Mouse (Mus musculus): ENCODE measurements at regions not wholly inside any gene's neighbourhood (a gene's known extent, or its start where the extent isn't known, plus 50 kb on each side); places are given as distances from the start of the nearest gene placed in this dataset.

DNA sequence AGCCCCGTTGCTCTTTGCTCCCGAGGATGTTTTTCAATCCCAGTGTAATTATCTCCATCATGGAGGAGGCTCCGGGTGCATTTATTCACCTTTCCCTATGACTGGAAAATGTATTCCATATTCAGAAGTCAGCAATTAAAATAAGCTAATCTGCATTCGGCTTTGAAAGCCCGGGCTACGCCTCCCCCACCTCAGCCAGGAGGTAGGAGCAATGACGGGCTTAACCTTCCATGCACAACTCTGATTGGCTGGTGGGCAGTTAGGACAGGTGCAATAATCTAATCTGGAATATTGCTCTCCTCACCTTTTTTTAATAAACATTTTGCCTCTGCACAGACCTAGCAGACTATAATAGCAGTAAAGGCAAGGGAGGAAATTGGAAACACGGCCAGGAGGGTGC lies 629.3 kb downstream of the Lmo4 start:
- ATAC-seq: no peak
- no peak overlapping the region for H3K4me2 ChIP-seq (replicated peaks; ENCODE audit: low read depth, low read length)

DNA sequence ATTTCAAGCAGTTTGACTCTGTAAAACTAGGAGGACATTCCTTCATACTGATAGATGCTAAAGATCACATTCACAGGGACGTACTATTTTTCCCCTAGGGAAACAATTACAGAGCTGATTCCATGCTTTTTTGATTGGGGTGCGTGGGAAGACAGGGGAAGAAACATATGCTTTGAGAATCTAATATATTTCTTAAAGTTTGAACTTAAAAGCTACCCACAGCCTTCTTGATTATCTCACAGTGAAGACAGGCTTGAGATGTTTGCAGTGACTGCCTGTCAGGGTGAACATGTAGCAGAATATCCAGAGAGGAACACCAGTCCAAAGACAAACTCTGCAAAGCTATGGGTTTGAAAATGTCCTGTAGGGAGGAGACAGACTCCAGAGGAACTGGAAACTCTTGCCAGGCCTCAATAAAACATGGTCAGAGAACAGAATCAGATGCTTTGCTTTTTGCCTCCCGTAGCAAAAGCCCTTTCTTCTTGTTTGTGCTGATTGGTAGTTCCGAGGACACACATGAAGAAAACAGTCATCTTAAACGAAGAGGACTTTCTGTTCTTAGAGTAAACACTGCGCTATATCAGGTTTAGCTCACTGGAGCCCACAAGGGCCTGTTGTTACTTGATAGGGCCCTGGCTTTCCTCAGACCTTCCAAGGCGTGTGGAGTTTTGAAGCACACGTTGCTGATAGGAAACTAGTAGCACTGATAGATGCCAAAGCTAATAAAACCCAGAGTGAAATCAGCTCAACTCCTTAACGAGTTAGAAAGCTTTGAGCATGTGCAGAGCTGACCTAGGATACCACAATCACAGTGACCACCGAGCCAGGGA lies 630.8 kb downstream of the Lmo4 start:
- H3K4me2 ChIP-seq (replicated peaks; ENCODE audit: low read depth, low read length): no peak overlapping the region
- H3K4me3 ChIP-seq (ENCODE audit: low read depth, low read length): no peak overlapping the region
- H3K9me3 ChIP-seq (ENCODE audit: low read length): no peaks in the 10 kb centered on the region
- H3K36me3 ChIP-seq (ENCODE audit: insufficient read depth, low read length): no peaks in the 10 kb centered on the region
- TF ChIP-seq CTCF (IDR thresholded peaks at IDR 0.05): no peak
- 52% methylated on average over 10 of the region's 10 CpGs for WGBS
- ATAC-seq (no peak), DNase-seq (ENCODE audit: low spot score) (no peak)
- H3K9ac ChIP-seq (replicated peaks; ENCODE audit: low read depth): no peak overlapping the region
- no peaks in the 10 kb centered on the region for H3K27me3 ChIP-seq (replicated peaks; ENCODE audit: insufficient read depth, low read length)
- no peaks in the 10 kb centered on the region for H3K4me1 ChIP-seq (ENCODE audit: insufficient read depth, low read depth, low read length)
- no peak overlapping the region for H3K27ac ChIP-seq (ENCODE audit: low read length)

More for the DNA sequence above, 629.3 kb downstream of the Lmo4 start:
- no peak overlapping the region for H3K4me3 ChIP-seq (ENCODE audit: low read depth, low read length)
- WGBS: 95% methylated on average over 8 of the region's 8 CpGs
- H3K27ac ChIP-seq (ENCODE audit: low read length): no peak overlapping the region
- H3K9ac ChIP-seq (replicated peaks; ENCODE audit: low read depth): no peak overlapping the region
- H3K4me1 ChIP-seq (ENCODE audit: insufficient read depth, low read depth, low read length): no peaks in the 10 kb centered on the region
- H3K36me3 ChIP-seq (ENCODE audit: insufficient read depth, low read length): no peaks in the 10 kb centered on the region
- H3K9me3 ChIP-seq (ENCODE audit: low read length): no peaks in the 10 kb centered on the region
- DNase-seq (ENCODE audit: low spot score): no peak
- no peak for TF ChIP-seq CTCF (IDR thresholded peaks at IDR 0.05)
- TF ChIP-seq EP300 (IDR thresholded peaks at IDR 0.05): no peak
- H3K27me3 ChIP-seq (replicated peaks; ENCODE audit: insufficient read depth, low read length): no peaks in the 10 kb centered on the region

DNA sequence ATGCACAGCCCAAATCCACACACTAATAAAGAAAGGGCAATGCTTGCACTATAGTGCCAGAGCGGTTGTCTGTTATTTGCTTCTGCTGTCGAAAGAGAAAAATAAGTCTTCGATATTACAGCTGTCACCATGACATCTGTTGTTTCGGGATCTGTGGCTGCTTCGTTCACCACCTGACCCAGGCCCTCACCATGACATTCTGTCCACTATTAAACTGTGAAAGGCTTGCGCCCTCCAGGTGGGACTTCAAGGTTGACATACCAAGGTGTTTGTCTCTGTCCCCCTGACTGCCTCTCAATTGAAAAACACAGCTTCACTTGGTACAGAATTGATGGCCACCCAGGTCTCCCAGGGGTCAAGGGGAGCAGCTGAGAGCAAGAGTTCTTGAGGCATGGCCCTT lies 635.1 kb downstream of the Lmo4 start:
- H3K36me3 ChIP-seq (ENCODE audit: insufficient read depth, low read length): no peaks in the 10 kb centered on the region
- H3K4me3 ChIP-seq (ENCODE audit: low read depth, low read length): no peak overlapping the region
- WGBS: 62% methylated on average over 6 of the region's 6 CpGs
- no peaks in the 10 kb centered on the region for H3K9me3 ChIP-seq (ENCODE audit: low read length)
- DNase-seq (ENCODE audit: low spot score) (no peak), ATAC-seq (no peak)
- H3K9ac ChIP-seq (replicated peaks; ENCODE audit: low read depth): no peak overlapping the region
- no peak overlapping the region for H3K4me2 ChIP-seq (replicated peaks; ENCODE audit: low read depth, low read length)
- no peak overlapping the region for H3K27ac ChIP-seq (ENCODE audit: low read length)
- H3K4me1 ChIP-seq (ENCODE audit: insufficient read depth, low read depth, low read length): no peaks in the 10 kb centered on the region
- TF ChIP-seq CTCF (IDR thresholded peaks at IDR 0.05): no peak
- TF ChIP-seq EP300 (IDR thresholded peaks at IDR 0.05): no peak
- H3K27me3 ChIP-seq (replicated peaks; ENCODE audit: insufficient read depth, low read length): no peaks in the 10 kb centered on the region

DNA sequence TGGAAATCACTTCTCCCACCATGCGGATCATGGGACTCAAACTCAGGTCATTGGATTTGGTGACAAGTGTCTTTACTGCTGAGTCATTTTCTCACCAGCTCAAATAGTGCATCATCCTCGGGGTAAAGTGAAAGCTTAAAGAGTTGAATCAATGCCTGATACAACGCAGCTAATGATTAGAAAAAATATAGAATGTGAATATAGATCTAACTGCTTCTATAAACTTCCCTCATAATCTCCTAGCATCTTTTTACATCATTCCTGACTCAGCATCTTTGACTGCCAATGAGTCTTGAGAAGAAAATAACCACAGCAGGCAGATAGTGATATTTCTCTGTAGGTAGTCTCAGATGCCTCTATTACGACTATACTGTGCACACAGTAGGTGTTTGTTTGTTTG lies 640.0 kb downstream of the Lmo4 start:
- no peaks in the 10 kb centered on the region for H3K36me3 ChIP-seq (ENCODE audit: insufficient read depth, low read length)
- no peaks in the 10 kb centered on the region for H3K4me1 ChIP-seq (ENCODE audit: insufficient read depth, low read depth, low read length)
- ATAC-seq (no peak), DNase-seq (ENCODE audit: low spot score) (no peak)
- WGBS: 86% methylated on average over 4 of the region's 4 CpGs
- H3K4me3 ChIP-seq (ENCODE audit: low read depth, low read length): no peak overlapping the region
- H3K9ac ChIP-seq (replicated peaks; ENCODE audit: low read depth): no peak overlapping the region
- no peaks in the 10 kb centered on the region for H3K27me3 ChIP-seq (replicated peaks; ENCODE audit: insufficient read depth, low read length)
- H3K9me3 ChIP-seq (ENCODE audit: low read length): no peaks in the 10 kb centered on the region
- H3K4me2 ChIP-seq (replicated peaks; ENCODE audit: low read depth, low read length): no peak overlapping the region
- no peak overlapping the region for H3K27ac ChIP-seq (ENCODE audit: low read length)
- no peak for TF ChIP-seq EP300 (IDR thresholded peaks at IDR 0.05)
- no peak for TF ChIP-seq CTCF (IDR thresholded peaks at IDR 0.05)

DNA sequence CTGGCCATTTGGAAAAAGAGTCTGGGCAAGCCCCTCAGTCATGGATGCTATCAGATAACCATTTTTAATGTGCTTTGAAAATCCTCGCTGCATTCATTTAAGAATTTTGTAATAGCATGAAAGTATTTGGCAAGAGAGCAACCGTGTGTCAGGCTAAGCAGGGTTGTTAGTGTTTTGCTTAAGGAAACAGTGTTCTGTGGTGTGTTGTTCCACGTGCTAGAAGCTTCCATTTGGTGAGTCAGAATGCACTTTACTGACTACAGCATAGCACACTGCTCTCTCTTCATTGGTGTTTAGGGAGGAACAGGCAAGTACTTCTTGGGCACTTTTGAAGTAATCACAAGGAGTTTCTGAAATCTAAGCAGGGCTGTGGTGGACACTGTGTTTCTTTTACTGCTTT lies 661.0 kb upstream of the Pkn2 start:
- DNase-seq (ENCODE audit: low spot score): peak; percentile 40
- ATAC-seq: 0 out of 2 replicates have a peak, but pooled peaks have one; percentile 40
- no peaks in the 10 kb centered on the region for H3K27me3 ChIP-seq (replicated peaks; ENCODE audit: insufficient read depth, low read length)
- no peaks in the 10 kb centered on the region for H3K36me3 ChIP-seq (ENCODE audit: insufficient read depth, low read length)
- H3K27ac ChIP-seq (ENCODE audit: low read length): no peak overlapping the region
- no peaks in the 10 kb centered on the region for H3K9me3 ChIP-seq (ENCODE audit: low read length)
- no peak for TF ChIP-seq CTCF (IDR thresholded peaks at IDR 0.05)
- TF ChIP-seq EP300 (IDR thresholded peaks at IDR 0.05): no peak
- no peak overlapping the region for H3K4me2 ChIP-seq (replicated peaks; ENCODE audit: low read depth, low read length)
- H3K4me3 ChIP-seq (ENCODE audit: low read depth, low read length): no peak overlapping the region
- 40% methylated on average over 3 of the region's 3 CpGs for WGBS
- H3K4me1 ChIP-seq (ENCODE audit: insufficient read depth, low read depth, low read length): no peaks in the 10 kb centered on the region
- H3K9ac ChIP-seq (replicated peaks; ENCODE audit: low read depth): no peak overlapping the region

DNA sequence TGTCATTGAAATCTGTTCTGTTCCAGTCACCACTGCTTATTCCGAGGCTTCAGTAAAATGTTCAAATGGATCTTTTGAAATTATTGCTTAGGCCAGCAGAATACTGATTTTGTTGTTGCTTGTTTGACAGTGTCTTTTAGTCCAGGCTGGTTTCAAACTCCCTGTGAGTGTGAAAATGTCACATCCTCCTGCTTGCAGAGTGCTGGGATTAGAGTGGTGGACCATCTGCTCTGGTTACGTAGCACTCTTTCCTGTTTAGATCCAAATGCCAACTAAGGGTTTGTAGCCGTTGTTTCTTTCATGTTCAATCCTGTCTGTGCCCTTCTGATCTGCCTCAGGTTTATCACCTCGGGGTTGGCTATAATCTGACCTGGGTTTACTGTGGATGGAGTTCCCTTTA lies 646.2 kb upstream of the Pkn2 start:
- WGBS: 47% methylated on average over 4 of the region's 4 CpGs
- H3K4me1 ChIP-seq (ENCODE audit: insufficient read depth, low read depth, low read length): no peaks in the 10 kb centered on the region
- no peaks in the 10 kb centered on the region for H3K9me3 ChIP-seq (ENCODE audit: low read length)
- H3K9ac ChIP-seq (replicated peaks; ENCODE audit: low read depth): no peak overlapping the region
- H3K27me3 ChIP-seq (replicated peaks; ENCODE audit: insufficient read depth, low read length): no peaks in the 10 kb centered on the region
- ATAC-seq (no peak), DNase-seq (ENCODE audit: low spot score) (no peak)
- H3K27ac ChIP-seq (ENCODE audit: low read length): no peak overlapping the region
- no peak for TF ChIP-seq EP300 (IDR thresholded peaks at IDR 0.05)
- TF ChIP-seq CTCF (IDR thresholded peaks at IDR 0.05): no peak
- no peak overlapping the region for H3K4me2 ChIP-seq (replicated peaks; ENCODE audit: low read depth, low read length)
- no peaks in the 10 kb centered on the region for H3K36me3 ChIP-seq (ENCODE audit: insufficient read depth, low read length)
- H3K4me3 ChIP-seq (ENCODE audit: low read depth, low read length): no peak overlapping the region

Data from lung, postnatal 0 days (tissue).